ENCODE assay signal across 11 mouse cellular contexts in genomic region chr2:91324346-91324745, GRCm38 (mm10). TPM values are rescaled to one million over a fixed set of nuclear protein-coding genes. Genes with fewer than 3 reads are reported as not detected.
DNase-seq lines count a peak whose midpoint lies in the region; ATAC-seq and TF ChIP-seq lines count a peak whose summit lies in the region.
"Had no signal": no experiment of that assay in that cellular context is flagged by ENCODE, and none has a peak within 500 bp of the region (broad histone marks: within the 10 kb centered on the region; RNA-seq: fewer than 3 reads in every experiment).

No protein-coding gene starts in this region.

- H3K27me3 ChIP-seq in lung, embryonic 16.5 days (ENCODE audit: control insufficient read depth, insufficient read depth, low read depth, low read length), result no peaks in the 10 kb centered on the region
- no peaks in the 10 kb centered on the region for H3K27me3 ChIP-seq in limb, embryonic 15.5 days
- H3K27me3 ChIP-seq: embryonic facial prominence, embryonic 15.5 days had no signal

- H3K4me2 ChIP-seq in lung, embryonic 16.5 days (ENCODE audit: low read depth, low read length), result no peak overlapping the region
- no peak overlapping the region for H3K4me2 ChIP-seq in limb, embryonic 15.5 days
- H3K4me2 ChIP-seq: embryonic facial prominence, embryonic 15.5 days had no signal

- ATAC-seq in lung, embryonic 16.5 days (ENCODE audit: low read depth), result peak; percentile 48
- ATAC-seq in limb, embryonic 15.5 days (ENCODE audit: insufficient number of reproducible peaks, low FRiP score, low TSS enrichment, low read depth), result no peak

- H3K36me3 ChIP-seq in lung, embryonic 16.5 days (ENCODE audit: control insufficient read depth, insufficient read depth, low read length), result no peaks in the 10 kb centered on the region
- no peaks in the 10 kb centered on the region for H3K36me3 ChIP-seq in limb, embryonic 15.5 days
- H3K36me3 ChIP-seq: embryonic facial prominence, embryonic 15.5 days had no signal

- DNase-seq in gastrocnemius, adult 2 months, result peak; percentile 46
- DNase-seq in gastrocnemius, postnatal 10 days, result no peak
- no peak for DNase-seq in lung, postnatal 25 days (ENCODE audit: low spot score)
- DNase-seq in yolk sac, embryonic 10.5 days (ENCODE audit: low spot score), result no peak
- no peak for DNase-seq in layer of hippocampus, adult 9-11 months
- DNase-seq: heart, postnatal 10 days; kidney, adult 11 months had no signal

- H3K9ac ChIP-seq in lung, embryonic 16.5 days (ENCODE audit: low read length), result no peak overlapping the region
- no peak overlapping the region for H3K9ac ChIP-seq in limb, embryonic 15.5 days
- H3K9ac ChIP-seq: embryonic facial prominence, embryonic 15.5 days had no signal

- intact Hi-C loops in gastrocnemius, adult 2 months (cut with DNase I), result no loop called here

- H3K4me1 ChIP-seq in lung, embryonic 16.5 days (replicated peaks; ENCODE audit: control insufficient read depth, insufficient read depth, low read length), result peaks cover 38% of the 10 kb centered on the region
- peaks cover 9% of the 10 kb centered on the region for H3K4me1 ChIP-seq in limb, embryonic 15.5 days
- H3K4me1 ChIP-seq in olfactory bulb, adult 2 months (ENCODE audit: control insufficient read depth, insufficient read depth, low read length), result peaks cover 15% of the 10 kb centered on the region

- H3K4me3 ChIP-seq in gastrocnemius, adult 2 months, result no peak overlapping the region
- H3K4me3 ChIP-seq in lung, embryonic 16.5 days (ENCODE audit: low read length), result no peak overlapping the region
- no peak overlapping the region for H3K4me3 ChIP-seq in limb, embryonic 15.5 days
- H3K4me3 ChIP-seq in olfactory bulb, adult 2 months (ENCODE audit: insufficient read depth, low read depth, low read length), result no peak overlapping the region
- H3K4me3 ChIP-seq: embryonic facial prominence, embryonic 15.5 days had no signal

- peak overlapping the region; percentile 68 for H3K27ac ChIP-seq in gastrocnemius, adult 2 months
- H3K27ac ChIP-seq in lung, embryonic 16.5 days (ENCODE audit: low read length), result peak overlapping the region; percentile 65
- H3K27ac ChIP-seq in limb, embryonic 15.5 days, result peak overlapping the region; percentile 47; the same call in 1 of the 2 replicates
- H3K27ac ChIP-seq in olfactory bulb, adult 2 months (ENCODE audit: insufficient read depth, low read depth, low read length), result peak overlapping the region; percentile 50; the same call in 1 of the 2 replicates
- H3K27ac ChIP-seq: embryonic facial prominence, embryonic 15.5 days had no signal

- WGBS in lung, embryonic 16.5 days, result 62% methylated on average over 1 of the region's 1 CpGs
- 75% methylated on average over 1 of the region's 1 CpGs for WGBS in limb, embryonic 15.5 days
- WGBS in olfactory bulb, adult 2 months, result 19% methylated on average over 1 of the region's 1 CpGs

- H3K9me3 ChIP-seq in lung, embryonic 16.5 days (ENCODE audit: control insufficient read depth, low read length), result no peaks in the 10 kb centered on the region
- no peaks in the 10 kb centered on the region for H3K9me3 ChIP-seq in limb, embryonic 15.5 days
- H3K9me3 ChIP-seq: embryonic facial prominence, embryonic 15.5 days had no signal

- no peak for TF ChIP-seq CTCF in gastrocnemius, adult 2 months (IDR thresholded peaks at IDR 0.05)
- TF ChIP-seq CTCF in olfactory bulb, adult 2 months (IDR thresholded peaks at IDR 0.05; ENCODE audit: insufficient read depth, low read depth, low read length), result no peak

- TF ChIP-seq POLR2A in olfactory bulb, adult 2 months (IDR thresholded peaks at IDR 0.05; ENCODE audit: insufficient read depth, low read depth, low read length), result no peak

RNA-seq across cellular contexts. Expression of gene Arfgap2, which starts 59.6 kb away (rescaled TPM):
- 100 to 1,000 TPM; 152 to 211 TPM for total RNA-seq in gastrocnemius, adult 2 months (2021)
- 10 to 100 TPM; 77.1 to 84.3 TPM for total RNA-seq in gastrocnemius, postnatal 10 days (2021)
- 86.0 and 89.8 TPM in 2 replicates for polyA plus RNA-seq in lung, embryonic 16.5 days (2015; fragmentation: Nextera tagmentation; extraction: Ambion mirVana)
- 82.9 and 83.1 TPM in 2 replicates for polyA plus RNA-seq in limb, embryonic 15.5 days (2015; fragmentation: Nextera tagmentation; extraction: Ambion mirVana)
- not detected in 2 replicates for polyA plus RNA-seq in olfactory bulb, adult 2 months (2012; ENCODE audit: insufficient read depth, insufficient read length, low replicate concordance, missing spikeins)
